ENCODE assay signal across 8 mouse cellular contexts in the genomic region with DNA sequence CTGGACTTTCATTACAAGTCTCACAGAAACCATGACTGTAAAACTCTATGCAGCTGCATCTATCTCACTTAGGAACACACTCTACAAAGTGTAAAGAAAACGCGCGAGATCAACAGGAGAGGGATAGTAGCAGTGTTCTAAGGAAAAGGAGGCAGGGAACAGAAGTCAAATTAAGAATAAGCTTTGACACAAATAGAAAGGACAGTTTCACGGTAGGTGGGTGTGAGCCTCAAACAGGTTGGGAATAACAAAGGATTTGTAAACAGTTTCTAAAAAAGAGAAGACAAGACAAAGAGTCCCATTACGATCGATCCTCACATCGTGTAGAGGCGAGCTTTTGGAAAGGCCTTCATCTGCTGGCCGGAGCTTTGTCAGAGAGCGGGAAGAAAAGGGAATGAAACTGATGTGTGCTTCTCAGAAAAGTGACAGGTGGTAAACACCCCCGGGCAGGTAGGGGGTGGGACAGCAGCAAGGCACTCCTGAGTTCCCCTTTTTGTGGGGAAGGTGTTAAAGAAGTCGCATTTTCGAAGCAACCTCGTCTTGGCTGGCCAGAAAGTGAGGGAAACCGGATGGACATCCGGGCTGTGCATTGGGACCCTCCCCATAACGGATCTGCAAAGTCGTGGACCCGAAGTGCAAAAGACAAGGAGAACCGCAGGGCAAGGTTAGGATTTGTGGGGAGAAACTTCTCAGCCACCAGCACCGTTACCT. TPM values are rescaled to one million over a fixed set of nuclear protein-coding genes. Genes with fewer than 3 reads are reported as not detected.
DNase-seq lines count a peak whose midpoint lies in the region; ATAC-seq and TF ChIP-seq lines count a peak whose summit lies in the region.

No protein-coding gene starts in this region.

- peak overlapping the region; percentile 47 for H3K27ac ChIP-seq in kidney, postnatal 0 days
- peak overlapping the region; percentile 88 for H3K27ac ChIP-seq in embryonic facial prominence, embryonic 10.5 days (replicated peaks)
- peak overlapping the region; percentile 86 for H3K27ac ChIP-seq in limb, embryonic 10.5 days

- H3K36me3 ChIP-seq in kidney, postnatal 0 days (ENCODE audit: insufficient read depth, low read length): peaks cover 20% of the 10 kb centered on the region
- peaks cover 30% of the 10 kb centered on the region for H3K36me3 ChIP-seq in embryonic facial prominence, embryonic 10.5 days (replicated peaks)
- peaks cover 34% of the 10 kb centered on the region for H3K36me3 ChIP-seq in limb, embryonic 10.5 days

- peak overlapping the region; percentile 94 for H3K4me2 ChIP-seq in kidney, postnatal 0 days (ENCODE audit: low read length)

- WGBS in kidney, postnatal 0 days: 10% methylated on average over 21 of the region's 21 CpGs
- 14% methylated on average over 21 of the region's 21 CpGs for WGBS in embryonic facial prominence, embryonic 10.5 days
- 15% methylated on average over 21 of the region's 21 CpGs for WGBS in limb, embryonic 10.5 days

- H3K27me3 ChIP-seq in kidney, postnatal 0 days (ENCODE audit: insufficient read depth, low read length): no peaks in the 10 kb centered on the region
- H3K27me3 ChIP-seq in embryonic facial prominence, embryonic 10.5 days (replicated peaks; ENCODE audit: low read depth, poor library complexity, severe bottlenecking): peaks cover 4% of the 10 kb centered on the region
- H3K27me3 ChIP-seq in limb, embryonic 10.5 days (ENCODE audit: low read depth, poor library complexity, severe bottlenecking): no peaks in the 10 kb centered on the region

- peak; percentile 12 for DNase-seq in kidney, postnatal 0 days (ENCODE audit: low spot score)
- DNase-seq in kidney, postnatal 14 days: no peak
- DNase-seq in embryonic facial prominence, embryonic 10.5 days (ENCODE audit: low spot score): no peak
- no peak for DNase-seq in limb, embryonic 10.5 days (ENCODE audit: low spot score)
- DNase-seq in naive thymus-derived CD4-positive, alpha-beta T cell, adult 2 months (ENCODE audit: low read depth): peak; percentile 10
- DNase-seq in cerebellum, postnatal 10 days: no peak
- no peak for DNase-seq in cerebellum, adult 8-10 months
- DNase-seq in thymus, adult 18-20 months: no peak

- H3K4me3 ChIP-seq in kidney, postnatal 0 days (replicated peaks; ENCODE audit: low read depth, low read length): peak overlapping the region; percentile 77
- H3K4me3 ChIP-seq in embryonic facial prominence, embryonic 10.5 days: peak overlapping the region; percentile 78
- peak overlapping the region; percentile 75 for H3K4me3 ChIP-seq in limb, embryonic 10.5 days

- H3K9ac ChIP-seq in kidney, postnatal 0 days (ENCODE audit: low read depth, low read length): peak overlapping the region; percentile 84

- peaks cover 5% of the 10 kb centered on the region; the same call in 1 of the 2 replicates for H3K4me1 ChIP-seq in kidney, postnatal 0 days (replicated peaks; ENCODE audit: insufficient read depth, low read length)
- H3K4me1 ChIP-seq in embryonic facial prominence, embryonic 10.5 days: peaks cover 31% of the 10 kb centered on the region
- peaks cover 18% of the 10 kb centered on the region for H3K4me1 ChIP-seq in limb, embryonic 10.5 days

- no peak for TF ChIP-seq CTCF in kidney, postnatal 0 days (IDR thresholded peaks at IDR 0.05; ENCODE audit: low read depth)

- ATAC-seq in kidney, postnatal 0 days (replicated peaks; ENCODE audit: low FRiP score, low read depth): peak; percentile 12; the same call in 1 of the 2 replicates

- H3K9me3 ChIP-seq in kidney, postnatal 0 days (replicated peaks; ENCODE audit: low read length): no peaks in the 10 kb centered on the region
- no peaks in the 10 kb centered on the region for H3K9me3 ChIP-seq in embryonic facial prominence, embryonic 10.5 days
- no peaks in the 10 kb centered on the region for H3K9me3 ChIP-seq in limb, embryonic 10.5 days (replicated peaks)

RNA-seq across cellular contexts. Expression of a gene that starts 0.5 kb away (rescaled TPM):
- polyA plus RNA-seq in kidney, postnatal 0 days (2015; fragmentation: Nextera tagmentation; extraction: Ambion mirVana): 31.6 and 34.0 TPM in 2 replicates
- 32.3 and 32.8 TPM in 2 replicates for polyA plus RNA-seq in embryonic facial prominence, embryonic 10.5 days (2016; fragmentation: Nextera tagmentation; extraction: Ambion mirVana)
- 32.5 and 36.0 TPM in 2 replicates for polyA plus RNA-seq in limb, embryonic 10.5 days (2016; fragmentation: Nextera tagmentation; extraction: Ambion mirVana)

RNA-seq across cellular contexts. Expression of a gene that starts 4.9 kb away (rescaled TPM):
- polyA plus RNA-seq in kidney, postnatal 0 days (2015; fragmentation: Nextera tagmentation; extraction: Ambion mirVana): 51.1 and 52.8 TPM in 2 replicates
- 40.9 and 44.6 TPM in 2 replicates for polyA plus RNA-seq in embryonic facial prominence, embryonic 10.5 days (2016; fragmentation: Nextera tagmentation; extraction: Ambion mirVana)
- polyA plus RNA-seq in limb, embryonic 10.5 days (2016; fragmentation: Nextera tagmentation; extraction: Ambion mirVana): 43.0 and 49.6 TPM in 2 replicates

Comparison
In these comparisons a context has a peak if more than half of its experiments do, and no peak if none do; other contexts are left out.
1. DNase-seq: peak in kidney, postnatal 0 days (single experiment) and naive thymus-derived CD4-positive, alpha-beta T cell, adult 2 months (single experiment); none in kidney, postnatal 14 days (single experiment), embryonic facial prominence, embryonic 10.5 days (single experiment), limb, embryonic 10.5 days (single experiment), cerebellum, postnatal 10 days (0 of 2), cerebellum, adult 8-10 months (single experiment) and thymus, adult 18-20 months (0 of 2).
2. Peak in every context shown above with its lines, with median percentiles within 50 percentile points of each other: H3K27ac ChIP-seq and H3K4me3 ChIP-seq.